Mouse (Mus musculus) heart, adult 9 months (tissue): ENCODE measurements around the gene Cd83.

ENCODE experiments used
- DNase-seq, 2 experiments: peaks; one replicate each; pipeline ENCODE4 v3.0.0; 2022; ENCODE audit warnings: low spot score in 2 of 2

The Cd83 gene

DNA sequence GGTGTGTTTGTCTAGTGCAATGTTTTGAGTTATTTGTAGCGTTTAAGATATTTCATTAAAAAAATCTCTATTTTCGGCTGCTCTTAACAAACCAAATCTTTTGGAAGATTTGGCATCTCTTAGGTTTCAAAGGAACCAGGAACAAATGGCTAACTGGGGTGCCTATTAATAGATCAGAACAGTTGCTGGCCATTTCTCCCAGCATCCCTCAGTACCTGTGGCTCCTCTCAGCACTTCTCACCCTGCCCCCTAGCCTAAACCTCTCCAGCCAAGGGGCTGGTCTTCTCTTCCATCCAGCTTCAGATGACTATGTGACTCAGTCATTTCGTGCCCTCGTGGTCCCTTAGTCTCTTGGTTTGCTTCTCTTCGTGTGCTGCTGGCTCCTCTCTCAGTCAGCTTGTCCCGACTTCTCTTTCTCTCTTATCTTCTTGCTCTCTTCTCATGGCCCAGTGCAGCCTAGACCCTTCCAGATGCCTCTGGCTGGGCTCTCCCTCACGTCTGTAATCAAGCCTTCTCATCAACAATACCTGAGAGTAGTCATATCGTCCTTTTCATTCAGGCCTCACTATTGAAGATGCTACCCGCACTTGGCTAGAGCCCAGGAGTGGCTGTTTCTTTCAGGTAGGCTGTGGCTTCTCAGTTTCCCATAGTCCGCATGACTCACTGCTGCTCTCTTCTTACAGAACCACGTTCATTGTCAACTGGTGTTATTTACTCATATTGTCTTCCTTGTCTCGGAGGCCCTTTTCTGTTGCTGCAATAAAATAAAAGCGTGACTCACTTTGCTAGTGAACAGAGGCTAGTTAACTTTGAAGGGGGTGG, 9.8 kb upstream of the Cd83 start:
- no peak for DNase-seq

GRCm38 (mm10) chr13:43775427-43775733, 9.2 kb upstream of the Cd83 start:
- no peak for DNase-seq

GRCm38 (mm10) chr13:43777321-43778002, 7.1 kb upstream of the Cd83 start:
- no peak for DNase-seq

DNA sequence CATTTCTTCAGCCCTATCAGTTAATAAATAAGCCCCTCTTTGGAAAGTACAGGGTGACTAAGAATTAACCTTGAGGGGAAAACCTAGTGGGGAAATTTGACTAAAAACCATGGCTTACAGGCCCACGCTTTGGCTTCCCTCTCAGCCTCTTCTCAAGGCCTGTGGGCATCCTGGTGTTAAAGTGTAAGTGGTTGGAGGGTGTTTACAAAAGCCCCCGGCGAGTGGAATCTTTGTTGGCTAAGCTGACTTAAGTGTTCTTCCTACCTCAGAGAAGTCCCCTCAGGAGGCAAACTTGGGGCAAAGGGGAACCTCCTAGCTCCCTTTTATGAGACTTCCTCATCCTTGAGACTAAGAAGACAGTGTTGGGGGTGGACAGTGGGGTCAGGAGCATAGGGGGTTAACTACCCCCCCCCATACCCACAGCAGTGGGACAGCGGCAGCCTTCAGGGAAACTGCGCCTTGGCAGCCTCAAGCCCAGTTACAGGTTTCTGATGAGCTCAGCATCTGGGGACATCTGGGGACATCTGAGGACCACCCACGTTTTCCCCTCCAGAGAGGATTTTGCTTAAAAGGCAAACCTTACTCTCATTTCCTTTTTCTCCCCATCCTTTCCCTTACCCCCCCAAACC, 6.4 kb upstream of the Cd83 start:
- DNase-seq = no peak

- DNase-seq = no peak
These were observed 5.6 kb upstream of the Cd83 start for GRCm38 (mm10) chr13:43778971-43779370.

DNA sequence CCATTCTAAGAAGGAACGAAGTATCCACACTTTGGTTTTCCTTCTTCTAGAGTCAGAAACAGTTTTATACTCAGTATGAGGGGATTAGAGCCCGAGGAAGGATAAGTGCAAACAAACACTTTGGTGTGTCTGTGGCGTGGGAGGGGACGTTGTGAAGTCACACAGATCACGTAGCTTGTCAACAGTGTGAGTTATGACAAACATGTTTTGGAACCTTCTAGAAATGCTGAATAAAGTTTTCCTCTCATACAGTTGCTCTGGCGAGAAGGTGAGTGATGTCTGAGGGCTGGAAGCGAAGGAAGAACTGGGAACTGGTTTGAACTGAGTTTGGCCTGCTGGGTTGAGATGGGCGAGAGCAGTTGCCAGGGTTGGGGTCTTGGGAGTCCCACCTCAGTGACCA, 4.5 kb upstream of the Cd83 start:
- DNase-seq = no peak

DNA sequence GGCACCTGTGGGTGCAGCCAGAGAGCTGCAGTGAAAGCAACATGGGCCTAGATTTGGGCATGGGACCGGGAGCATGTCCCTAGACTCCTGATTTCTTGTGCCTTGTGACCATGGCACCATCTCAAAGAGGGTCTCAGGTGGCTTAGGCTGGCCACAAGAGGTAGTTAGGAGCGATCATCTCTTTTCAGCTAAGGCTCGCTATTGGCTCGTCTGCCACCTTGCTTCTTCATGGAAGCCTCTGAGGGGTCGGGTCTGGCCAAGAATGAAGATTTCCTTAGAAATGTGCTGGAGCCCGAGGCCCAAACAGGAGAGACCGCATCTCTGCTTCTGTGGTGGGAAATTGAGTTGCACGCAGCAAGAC, 1.1 kb downstream of the Cd83 start:
- DNase-seq = no peak

DNA sequence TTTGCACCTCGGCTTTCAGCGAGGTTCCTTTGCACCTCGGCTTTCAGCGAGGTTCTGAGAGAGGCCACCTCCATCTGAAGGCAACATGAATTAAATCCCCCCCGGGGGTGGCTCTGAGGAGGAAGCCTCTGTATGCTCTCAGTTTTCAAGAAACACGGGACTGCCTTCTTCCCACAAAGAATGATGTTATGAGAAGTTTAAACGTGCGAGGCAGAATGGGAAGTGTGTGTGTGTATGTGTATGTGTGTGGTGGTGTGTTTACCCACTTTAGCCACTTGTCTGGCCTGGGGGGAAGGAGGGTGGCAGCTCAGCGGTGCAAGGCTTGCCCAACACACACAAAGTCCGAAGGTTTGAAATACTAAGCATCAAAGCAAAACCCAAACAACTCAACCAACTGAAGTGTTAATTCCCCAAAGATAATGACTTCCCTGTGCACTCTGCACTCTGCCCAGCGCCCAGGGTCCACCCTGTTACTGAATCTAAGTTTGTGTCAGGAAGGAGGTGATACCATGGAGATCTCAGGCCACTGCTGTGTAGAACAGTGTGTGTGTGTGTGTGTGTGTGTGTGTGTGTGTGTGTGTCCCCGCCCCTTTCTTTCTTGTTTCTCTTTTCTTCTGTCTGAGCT, 1.7 kb downstream of the Cd83 start:
- DNase-seq = no peak

GRCm38 (mm10) chr13:43787262-43787661, 2.7 kb downstream of the Cd83 start:
- no peak for DNase-seq

DNA sequence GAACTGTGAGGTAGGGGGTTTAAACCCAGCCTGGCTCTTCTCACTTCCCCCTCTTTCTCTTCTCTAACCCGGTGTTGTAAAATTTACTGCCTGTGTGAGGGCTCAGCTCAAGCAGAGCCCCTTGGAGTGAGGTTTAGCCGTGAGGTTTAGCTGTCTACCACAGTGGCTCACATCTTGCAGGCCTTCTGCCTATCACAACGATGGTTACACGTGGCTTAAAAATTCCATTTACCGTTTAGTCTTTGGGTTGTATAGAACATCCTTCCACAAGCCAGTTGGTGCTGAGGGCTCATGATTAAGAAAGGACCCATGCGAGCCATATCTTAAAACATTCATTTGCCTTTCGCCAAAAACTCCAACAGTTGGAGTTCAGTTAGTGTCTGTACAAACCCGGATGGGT, 3.5 kb downstream of the Cd83 start:
- no peak for DNase-seq

- peak in 1 of 2 experiments; percentile 72 for DNase-seq
These were observed 4.5 kb downstream of the Cd83 start for GRCm38 (mm10) chr13:43788983-43789645.

DNA sequence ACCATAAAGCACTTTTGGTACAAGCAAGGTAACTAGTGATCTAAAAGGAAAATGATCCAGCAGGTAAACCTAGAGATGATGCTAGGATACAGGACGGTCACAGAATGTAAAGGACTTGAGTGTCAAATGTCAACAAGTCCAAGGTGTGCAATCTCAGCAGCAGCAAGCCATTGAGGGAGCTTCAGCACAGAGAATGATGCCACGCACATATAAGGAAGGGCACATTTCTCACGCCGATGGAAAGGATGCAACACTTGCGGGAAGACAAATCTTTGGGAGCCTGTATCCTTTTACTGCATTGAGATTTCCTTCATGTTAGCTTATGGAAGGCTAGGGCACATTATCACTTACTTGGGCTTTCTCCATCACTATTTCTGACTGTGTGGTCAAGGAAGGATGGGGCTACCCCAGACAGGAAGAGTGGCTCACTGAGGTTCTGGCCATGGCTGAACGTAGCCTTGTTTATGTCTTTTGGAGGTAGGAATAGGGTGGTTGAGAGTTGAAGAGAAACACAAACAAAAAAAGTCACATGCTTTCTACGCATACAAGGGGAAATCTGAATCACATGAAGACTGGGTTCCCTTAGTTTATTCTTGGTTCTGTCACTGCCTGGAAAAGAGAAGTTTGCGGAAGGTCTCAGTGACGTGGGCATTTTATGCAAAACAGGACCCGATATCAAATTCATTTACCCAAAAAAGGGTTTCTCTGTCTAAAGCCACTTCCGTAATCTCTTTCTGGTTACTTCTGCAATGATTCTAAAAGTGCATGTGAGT, 5.8 kb downstream of the Cd83 start:
- peak in 1 of 2 experiments; percentile 55 for DNase-seq

- DNase-seq = no peak
These were observed 10.8 kb downstream of the Cd83 start for GRCm38 (mm10) chr13:43795334-43795733.

DNA sequence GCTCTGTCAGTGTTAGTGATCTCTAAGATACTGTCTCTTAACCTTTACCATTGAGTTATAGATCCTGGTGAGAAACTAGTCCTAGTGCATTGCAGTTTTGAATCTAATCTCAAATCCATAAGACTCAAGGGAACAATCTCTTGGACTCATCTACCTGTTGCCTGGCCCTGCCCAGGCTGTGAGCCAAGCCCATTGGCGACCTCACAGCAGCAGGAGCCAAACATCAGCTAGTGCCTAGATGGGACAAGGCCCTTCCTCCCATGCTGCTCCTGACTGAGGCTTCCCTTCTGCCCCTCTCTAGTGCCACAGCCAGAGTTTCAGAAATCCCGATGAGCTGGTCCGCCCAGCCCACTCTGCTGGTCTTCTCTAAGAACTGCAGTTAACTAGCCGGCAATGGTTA, 14.1 kb downstream of the Cd83 start:
- DNase-seq = no peak

DNA sequence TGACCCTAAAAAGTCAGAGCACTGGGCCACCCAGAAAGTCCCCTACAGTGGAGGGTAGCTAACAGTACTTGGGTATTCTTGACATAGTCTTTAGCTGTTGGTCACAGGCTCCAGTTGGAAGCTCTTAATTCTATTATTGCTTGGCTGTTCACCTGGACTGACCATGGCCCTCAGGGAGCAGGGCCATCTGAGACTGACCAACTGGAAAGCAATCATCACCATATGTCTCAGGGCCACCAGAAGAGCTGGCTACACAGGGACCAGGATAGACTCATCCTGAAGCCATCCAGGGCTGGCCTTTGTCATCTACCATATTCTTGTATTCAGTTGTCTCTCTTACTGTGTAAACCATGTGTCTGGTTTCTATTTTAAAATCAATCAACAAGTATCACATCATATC, 15.6 kb downstream of the Cd83 start:
- DNase-seq = no peak

GRCm38 (mm10) chr13:43801961-43802360, 17.4 kb downstream of the Cd83 start:
- DNase-seq = peak; percentile 62 to 68

- DNase-seq = no peak
These were observed 18.0 kb downstream of the Cd83 start for GRCm38 (mm10) chr13:43802361-43803137.

DNA sequence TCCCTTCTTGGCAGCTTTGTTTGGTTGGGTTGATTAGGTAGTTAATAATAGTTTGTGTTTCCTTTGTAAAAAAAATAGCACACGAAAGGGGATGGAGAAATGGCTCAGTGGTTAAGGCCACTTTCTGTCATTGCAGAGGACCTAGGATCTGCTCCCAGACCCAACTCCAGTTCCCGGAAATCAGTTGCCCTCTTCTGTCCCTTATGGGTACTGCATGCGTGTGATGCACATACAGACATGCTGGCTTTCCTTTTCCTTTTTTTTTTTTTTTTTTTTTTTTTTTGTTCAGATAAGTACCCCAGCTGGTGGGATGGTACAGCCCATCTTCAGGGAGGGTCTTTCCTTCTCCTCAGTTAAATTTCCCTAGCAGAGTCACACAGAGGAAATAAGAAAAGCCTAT, 20.1 kb downstream of the Cd83 start:
- DNase-seq = no peak

DNA sequence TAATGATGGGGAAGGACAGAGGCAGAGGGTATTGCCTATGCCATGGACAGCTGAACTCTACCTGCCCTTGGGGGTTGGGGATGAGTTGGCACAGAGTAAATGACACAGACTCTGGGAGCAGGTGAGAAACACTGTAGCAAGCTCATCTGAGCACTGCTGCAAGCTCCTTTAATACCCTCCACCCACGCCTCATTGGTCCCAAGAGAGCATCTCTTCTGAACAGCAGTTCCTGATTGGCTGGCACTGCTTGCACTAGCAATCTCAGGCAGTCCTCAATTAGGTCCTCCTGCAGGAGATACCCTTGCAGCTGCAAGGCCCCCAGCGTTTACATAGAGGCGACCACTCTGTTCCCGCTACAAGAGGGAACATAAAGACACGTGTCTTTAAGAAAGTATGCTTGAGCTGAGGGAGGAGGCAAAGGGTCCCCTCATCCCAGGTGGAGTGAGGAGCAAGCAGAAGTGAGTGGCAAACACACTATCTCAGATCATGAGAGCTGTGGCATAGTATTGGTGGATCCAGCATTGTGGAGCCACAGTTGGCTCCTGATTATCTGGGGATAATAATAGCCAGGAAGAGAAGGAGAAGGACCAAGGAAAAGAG, 20.7 kb downstream of the Cd83 start:
- DNase-seq = no peak
